Mouse (Mus musculus): ENCODE measurements around the gene Aox1.

- TF ChIP-seq CTCF (IDR thresholded peaks at IDR 0.05; ENCODE audit: low read depth): no peak
- no peak for TF ChIP-seq EP300 (optimal IDR thresholded peaks at IDR 0.05)
Measured at GRCm38 (mm10) chr1:58045546-58045945, 15.8 kb downstream of the Aox1 start.

All from stomach, postnatal 0 days (tissue).